Mouse (Mus musculus) limb, embryonic 10.5 days (tissue): ENCODE measurements at regions not wholly inside any gene's neighbourhood (a gene's known extent, or its start where the extent isn't known, plus 50 kb on each side); places are given as distances from the start of the nearest gene placed in this dataset.

ENCODE experiments used
- DNase-seq: peaks from one replicate; pipeline ENCODE4 v3.0.0-alpha.2; 2017; ENCODE audit warnings: low spot score
- H3K27ac ChIP-seq: fragments of 300-500 bp; sonication (generic); 2 replicates; pipeline ENCODE4 v1.5.1; 2016; ENCODE audit warnings: mild to moderate bottlenecking
- H3K27me3 ChIP-seq: fragments of 300-500 bp; sonication (generic); 2 replicates; pipeline ENCODE4 v1.6.1; 2016; ENCODE audit warnings: low read depth, mild to moderate bottlenecking; ENCODE audit not compliant: poor library complexity, severe bottlenecking
- H3K36me3 ChIP-seq: fragments of 300-500 bp; sonication (generic); 2 replicates; pipeline ENCODE4 v1.6.1; 2016; ENCODE audit warnings: mild to moderate bottlenecking, moderate library complexity
- H3K4me1 ChIP-seq: fragments of 300-500 bp; sonication (generic); 2 replicates; pipeline ENCODE4 v1.6.1; 2016
- H3K4me3 ChIP-seq: fragments of 300-500 bp; sonication (generic); 2 replicates; pipeline ENCODE4 v1.5.1; 2016; ENCODE audit warnings: mild to moderate bottlenecking, moderate library complexity
- H3K9me3 ChIP-seq: fragments of 300-500 bp; sonication (generic); replicated peaks from 2 replicates; pipeline ENCODE4 v1.6.1; 2016; ENCODE audit warnings: mild to moderate bottlenecking
- WGBS: fragments of 180-500 bp; shearing (Covaris S2); methylation state at CpG from one replicate; pipeline ENCODE4 v1.1.7; 2016; 5-methylcytosine and 5-hydroxymethylcytosine counted together

GRCm38 (mm10) chr5:82288069-82288845, 1066.7 kb downstream of the Tecrl start:
- Histone ChIP-seq H3K36me3 (no peaks in the 10 kb centered on the region), H3K27me3 (no peaks in the 10 kb centered on the region), H3K4me1 (no peaks in the 10 kb centered on the region), H3K4me3 (no peak overlapping the region), H3K27ac (no peak overlapping the region), H3K9me3 (no peaks in the 10 kb centered on the region)
- no peak for DNase-seq
- WGBS, result 80% methylated on average over 5 of the region's 5 CpGs

DNA sequence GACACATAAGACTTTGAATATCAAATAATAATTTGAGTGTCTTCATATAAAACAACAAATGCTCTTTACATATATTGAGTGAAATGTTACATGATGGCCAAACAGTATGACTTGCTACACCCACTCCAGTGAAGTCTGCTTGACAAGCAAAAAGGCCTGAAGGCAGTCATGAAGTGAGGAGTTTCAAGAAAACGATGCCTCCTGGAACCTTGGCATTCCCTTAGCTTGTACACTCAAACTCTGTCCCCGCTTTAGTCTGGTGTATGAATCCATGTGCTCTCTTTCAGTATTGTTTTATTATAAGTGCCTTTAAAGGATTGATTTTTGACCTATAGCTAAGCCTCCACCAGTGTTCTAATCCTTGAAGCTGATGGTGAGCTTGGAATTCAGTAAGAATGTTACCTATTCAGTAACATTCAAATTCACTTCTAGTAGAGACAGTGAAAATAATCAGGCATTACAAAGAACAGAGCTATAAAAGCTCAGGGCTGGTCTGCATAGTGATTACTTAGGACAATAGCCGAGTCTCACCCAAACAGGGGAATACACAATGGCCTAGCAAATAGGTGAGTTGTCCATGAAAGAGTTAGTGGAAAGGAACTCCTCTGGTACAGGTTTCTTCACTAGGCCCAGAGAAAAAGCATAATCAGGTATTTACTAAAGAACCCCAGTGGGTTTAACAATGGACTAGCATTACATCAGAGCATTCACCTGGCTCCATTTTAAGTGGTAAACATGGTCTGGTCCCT, 1101.5 kb downstream of the Tecrl start:
- 89% methylated on average over 3 of the region's 3 CpGs for WGBS
- H3K36me3 ChIP-seq, result no peaks in the 10 kb centered on the region
- DNase-seq, result no peak

DNA sequence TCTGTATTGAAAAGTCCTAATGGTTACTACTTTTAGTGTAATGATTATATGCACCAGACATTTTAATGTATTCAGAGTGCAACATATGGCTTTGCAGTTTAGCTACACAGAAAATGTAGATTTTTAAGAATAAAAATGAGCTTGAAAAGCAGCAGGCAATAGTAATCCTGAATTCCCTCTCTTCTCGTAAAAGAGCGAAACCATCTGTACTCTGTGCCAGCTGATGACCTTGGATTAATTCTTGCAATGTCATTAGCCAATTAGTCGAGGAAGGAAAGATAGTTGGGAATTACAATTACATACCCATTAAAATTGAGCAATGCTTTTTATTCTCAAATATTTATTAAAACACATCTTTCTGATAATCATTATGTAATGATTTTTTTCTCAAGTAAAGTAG, 1128.7 kb downstream of the Tecrl start:
- Histone ChIP-seq H3K27me3 (no peaks in the 10 kb centered on the region), H3K4me3 (no peak overlapping the region), H3K27ac (no peak overlapping the region), H3K9me3 (no peaks in the 10 kb centered on the region), H3K36me3 (no peaks in the 10 kb centered on the region), H3K4me1 (no peaks in the 10 kb centered on the region)
- WGBS, result 83% methylated on average over 3 of the region's 3 CpGs
- DNase-seq, result no peak

More for the DNA sequence above, 1101.5 kb downstream of the Tecrl start:
- Histone ChIP-seq H3K4me1 (no peaks in the 10 kb centered on the region), H3K9me3 (no peaks in the 10 kb centered on the region), H3K27me3 (no peaks in the 10 kb centered on the region), H3K4me3 (no peak overlapping the region), H3K27ac (no peak overlapping the region)

DNA sequence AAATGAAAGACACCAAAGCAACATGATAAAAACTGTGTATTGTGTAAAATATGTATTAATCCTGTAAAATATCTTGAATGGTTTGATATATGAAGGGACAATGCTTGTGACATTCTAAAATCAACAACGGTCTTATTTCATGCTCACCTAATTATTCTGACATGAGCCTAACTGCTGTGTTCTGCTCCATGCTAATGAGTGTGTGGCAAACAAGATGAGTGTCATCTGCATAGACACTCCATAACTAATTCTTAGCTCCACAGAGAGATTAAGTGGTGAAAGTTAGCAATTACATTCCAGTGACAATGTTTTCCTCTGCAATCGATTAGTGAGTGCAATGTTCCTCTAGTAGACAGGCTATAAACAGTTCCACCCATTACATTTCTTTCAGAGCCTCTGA, 1131.4 kb downstream of the Tecrl start:
- DNase-seq, result no peak
- 81% methylated on average over 2 of the region's 2 CpGs for WGBS
- Histone ChIP-seq H3K27ac (no peak overlapping the region), H3K4me3 (no peak overlapping the region), H3K4me1 (no peaks in the 10 kb centered on the region), H3K9me3 (no peaks in the 10 kb centered on the region), H3K27me3 (no peaks in the 10 kb centered on the region), H3K36me3 (no peaks in the 10 kb centered on the region)

DNA sequence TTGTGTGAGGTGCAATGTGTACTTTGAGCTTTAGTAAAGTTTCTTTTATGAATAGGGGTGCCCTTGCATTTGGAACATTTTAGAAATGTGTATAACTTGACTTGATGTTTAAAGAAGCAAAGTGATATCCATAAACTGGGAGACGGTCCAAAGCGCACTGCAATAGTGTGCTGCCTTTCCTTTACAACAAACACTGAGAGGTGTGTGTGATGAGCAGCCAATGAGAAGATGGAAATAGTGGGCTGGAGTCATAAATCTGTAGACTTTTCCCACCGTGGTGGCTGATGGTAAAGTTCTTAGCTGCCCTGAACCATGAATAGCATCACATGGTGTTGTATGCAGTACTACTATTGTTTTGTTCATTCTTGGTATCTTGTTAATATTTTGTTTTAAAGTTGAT, 1151.4 kb downstream of the Tecrl start:
- H3K36me3 ChIP-seq, result no peaks in the 10 kb centered on the region
- no peak for DNase-seq
- no peaks in the 10 kb centered on the region for H3K4me1 ChIP-seq
- WGBS, result 83% methylated on average over 3 of the region's 3 CpGs
- no peaks in the 10 kb centered on the region for H3K27me3 ChIP-seq
- no peak overlapping the region for H3K4me3 ChIP-seq
- H3K9me3 ChIP-seq, result no peaks in the 10 kb centered on the region
- H3K27ac ChIP-seq, result no peak overlapping the region
